Mouse (Mus musculus): ENCODE data around the gene 4930426L09Rik.
A peak's percentile ranks its signal among the peaks of the same experiment; 100 is the strongest.
"Not testable (repeated sequence)": the region's sequence is repeated elsewhere in the genome, so short reads cannot be mapped to it uniquely, and the experiment has no call there.

The 4930426L09Rik gene

DNA sequence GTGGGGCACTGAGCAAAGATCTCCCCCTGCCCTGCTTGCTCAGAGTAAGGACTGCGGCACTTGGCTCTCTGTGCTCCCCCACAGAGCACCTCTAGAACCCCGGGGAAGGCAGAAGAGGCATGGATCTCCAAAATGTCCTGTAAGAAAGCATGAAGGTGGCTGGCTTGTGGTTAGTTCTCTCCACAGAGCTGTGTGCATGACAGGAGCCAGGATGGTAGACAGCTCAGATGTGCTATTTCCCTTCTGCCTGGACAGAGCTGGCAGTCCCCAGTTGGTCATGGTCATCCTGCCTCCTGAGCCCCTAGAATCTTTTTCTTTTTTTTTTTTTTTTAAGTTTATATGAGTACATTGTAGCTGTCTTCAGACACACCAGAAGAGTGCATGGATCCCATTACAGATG lies 27.7 kb upstream of the 4930426L09Rik start:
- no peak for DNase-seq (ENCODE audit: extremely low read depth, low read depth)

DNA sequence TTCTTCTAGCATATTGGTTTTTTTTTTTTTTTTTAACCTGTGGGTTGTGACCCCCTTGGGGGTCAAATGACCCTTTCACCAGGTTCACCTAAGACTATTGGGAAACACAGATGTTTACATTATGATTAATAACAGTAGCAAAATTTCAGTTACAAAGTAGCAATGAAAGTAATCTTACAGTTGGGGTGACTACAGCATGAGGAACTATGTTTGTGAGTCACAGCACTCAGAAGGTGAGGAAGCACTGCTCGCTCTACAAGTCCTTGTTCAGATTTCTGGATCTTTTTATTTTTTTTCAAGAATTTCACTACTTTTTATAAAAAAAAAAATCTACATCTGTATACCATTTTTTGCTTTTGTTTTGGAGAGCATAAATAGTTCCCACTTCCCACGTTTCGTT lies 26.6 kb upstream of the 4930426L09Rik start:
- DNase-seq (ENCODE audit: extremely low read depth, low read depth): no peak

- DNase-seq (ENCODE audit: extremely low read depth, low read depth): no peak
These were observed 23.1 kb upstream of the 4930426L09Rik start for GRCm38 (mm10) chr2:18974882-18975645.

- DNase-seq (ENCODE audit: extremely low read depth, low read depth): no peak
These were observed 22.0 kb upstream of the 4930426L09Rik start for GRCm38 (mm10) chr2:18976175-18976574.

- DNase-seq (ENCODE audit: extremely low read depth, low read depth): no peak
These were observed 20.8 kb upstream of the 4930426L09Rik start for GRCm38 (mm10) chr2:18977201-18977805.

DNA sequence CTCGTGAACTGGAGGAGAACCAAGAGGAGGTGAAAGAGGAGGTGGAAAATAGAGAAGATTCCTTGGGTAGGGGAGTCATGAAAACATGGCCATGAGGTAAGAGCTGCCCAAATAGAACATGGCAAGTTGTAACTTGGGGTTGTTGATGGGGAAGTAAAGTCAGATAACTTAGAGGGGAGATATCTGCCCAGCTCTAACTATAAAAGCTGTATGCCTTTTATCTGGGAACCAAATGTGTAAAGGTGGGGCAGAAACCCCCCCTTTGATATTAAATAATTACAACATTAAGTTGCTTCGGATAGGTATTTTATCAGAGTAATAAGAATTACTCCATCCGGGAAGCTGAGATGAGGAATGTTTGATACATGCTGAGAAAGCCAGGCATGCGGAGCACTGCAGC lies 19.1 kb upstream of the 4930426L09Rik start:
- DNase-seq (ENCODE audit: extremely low read depth, low read depth): no peak

GRCm38 (mm10) chr2:18979675-18980074 lies 18.5 kb upstream of the 4930426L09Rik start:
- DNase-seq (ENCODE audit: extremely low read depth, low read depth): no peak

- no peak for DNase-seq (ENCODE audit: extremely low read depth, low read depth)
These were observed 15.6 kb upstream of the 4930426L09Rik start for GRCm38 (mm10) chr2:18982581-18982980.

- DNase-seq (ENCODE audit: extremely low read depth, low read depth): no peak
These were observed 14.6 kb upstream of the 4930426L09Rik start for GRCm38 (mm10) chr2:18983546-18983945.

GRCm38 (mm10) chr2:18984095-18984847 lies 13.9 kb upstream of the 4930426L09Rik start:
- no peak for DNase-seq (ENCODE audit: extremely low read depth, low read depth)

DNA sequence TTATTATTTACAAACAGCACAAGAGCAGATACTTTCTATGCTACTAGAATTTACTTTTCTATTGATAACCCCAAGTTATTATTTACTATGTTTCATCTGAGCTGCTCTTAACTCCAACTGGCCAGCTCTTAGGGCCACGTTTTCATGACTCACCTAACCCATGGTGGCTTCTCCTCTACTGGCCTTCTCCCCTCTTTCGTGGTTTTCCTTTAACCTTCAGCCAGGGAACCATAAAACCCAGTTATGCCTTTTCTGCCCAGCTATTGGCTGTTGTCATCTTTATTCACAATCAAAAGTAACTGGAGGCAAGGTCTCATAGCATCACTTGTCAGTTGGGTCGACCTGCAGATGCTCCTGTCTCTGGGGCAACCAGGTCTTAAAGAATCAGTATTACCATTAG lies 12.6 kb upstream of the 4930426L09Rik start:
- DNase-seq (ENCODE audit: extremely low read depth, low read depth): no peak

DNA sequence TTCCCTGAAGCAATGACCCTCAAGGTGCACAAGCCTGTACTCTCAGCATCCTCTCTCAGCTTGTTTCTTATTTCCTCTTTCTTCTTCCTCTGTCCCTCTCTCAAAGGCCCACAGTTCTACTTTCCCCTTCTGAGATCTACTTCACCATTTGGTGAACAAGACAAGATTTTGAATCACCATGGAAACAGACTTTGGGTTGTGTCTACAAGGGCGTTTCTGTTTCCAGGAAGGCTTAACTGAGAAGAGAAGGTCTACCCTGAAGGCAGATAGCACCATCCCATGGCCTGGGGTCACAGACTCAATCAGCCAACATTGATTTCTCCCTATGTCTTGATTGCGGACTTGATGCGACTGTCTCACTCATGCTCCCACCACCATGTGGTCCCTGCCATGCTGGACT lies 9.3 kb upstream of the 4930426L09Rik start:
- peak; percentile 76 for DNase-seq (ENCODE audit: extremely low read depth, low read depth)

GRCm38 (mm10) chr2:18992512-18993510 lies 5.3 kb upstream of the 4930426L09Rik start:
- no peak for DNase-seq (ENCODE audit: extremely low read depth, low read depth)

DNA sequence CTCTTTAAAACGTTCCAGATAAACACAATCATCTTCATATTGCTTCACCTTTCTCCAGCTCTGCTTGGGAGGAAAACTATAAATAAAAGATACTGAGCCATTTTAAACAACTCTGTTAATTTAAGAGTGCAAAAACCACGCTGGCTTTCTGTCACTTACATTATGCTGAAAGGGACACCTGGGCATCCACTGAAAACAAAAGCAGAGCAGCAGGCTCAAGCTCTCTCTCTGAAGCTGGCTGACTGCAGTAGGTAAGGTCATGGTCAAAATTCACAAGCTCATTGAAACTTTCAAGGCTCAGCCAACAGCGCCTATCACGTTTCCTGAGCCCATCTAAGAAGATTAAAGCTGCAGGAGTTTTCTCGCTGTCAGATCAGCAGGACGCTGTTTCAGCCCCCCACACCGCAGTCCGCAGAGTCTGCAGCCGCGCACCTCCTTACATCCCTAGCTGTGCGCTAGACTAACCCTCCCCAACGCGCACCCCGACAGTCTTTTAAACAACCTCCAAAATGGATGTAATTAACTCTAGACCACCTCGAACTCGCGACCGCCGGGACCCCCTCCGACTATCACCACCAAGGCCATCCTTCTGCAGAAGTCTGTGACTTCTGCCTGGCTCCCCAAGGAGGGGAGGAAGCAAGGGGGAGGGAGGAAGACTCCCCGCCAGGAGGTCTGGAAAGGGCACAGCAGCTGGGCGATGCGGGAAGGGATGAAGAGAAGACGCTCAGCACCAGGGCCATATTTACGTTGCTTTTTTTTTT lies 1.5 kb upstream of the 4930426L09Rik start:
- no peak for DNase-seq (ENCODE audit: extremely low read depth, low read depth)

- DNase-seq (ENCODE audit: extremely low read depth, low read depth): no peak
These were observed 664 bp upstream of the 4930426L09Rik start for GRCm38 (mm10) chr2:18997387-18997971.

- DNase-seq (ENCODE audit: extremely low read depth, low read depth): no peak
These were observed 1.3 kb downstream of the 4930426L09Rik start for GRCm38 (mm10) chr2:18999395-18999794.

DNA sequence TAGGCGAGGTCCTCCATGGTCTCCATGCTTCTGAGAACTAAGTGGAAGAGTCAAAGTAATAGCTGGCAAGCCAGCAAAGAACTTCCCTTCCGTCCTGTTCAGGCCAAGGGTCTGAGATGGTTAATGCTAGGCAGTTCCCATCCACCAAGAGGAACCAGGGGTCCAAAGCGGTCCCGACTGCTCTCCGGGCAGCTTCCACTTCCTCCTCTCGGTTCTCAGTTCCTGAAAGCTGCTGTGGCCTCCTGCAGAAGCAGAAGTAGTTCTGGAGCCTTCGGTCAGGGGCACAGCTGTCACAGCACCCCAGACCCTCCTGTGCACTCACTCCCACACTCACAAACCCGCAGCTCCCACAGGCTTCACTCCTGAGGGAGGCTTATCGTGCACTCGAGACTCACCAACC lies 6.7 kb downstream of the 4930426L09Rik start:
- DNase-seq (ENCODE audit: extremely low read depth, low read depth): peak; percentile 66

- DNase-seq (ENCODE audit: extremely low read depth, low read depth): no peak
These were observed 8.0 kb downstream of the 4930426L09Rik start for GRCm38 (mm10) chr2:19006124-19006523.

DNA sequence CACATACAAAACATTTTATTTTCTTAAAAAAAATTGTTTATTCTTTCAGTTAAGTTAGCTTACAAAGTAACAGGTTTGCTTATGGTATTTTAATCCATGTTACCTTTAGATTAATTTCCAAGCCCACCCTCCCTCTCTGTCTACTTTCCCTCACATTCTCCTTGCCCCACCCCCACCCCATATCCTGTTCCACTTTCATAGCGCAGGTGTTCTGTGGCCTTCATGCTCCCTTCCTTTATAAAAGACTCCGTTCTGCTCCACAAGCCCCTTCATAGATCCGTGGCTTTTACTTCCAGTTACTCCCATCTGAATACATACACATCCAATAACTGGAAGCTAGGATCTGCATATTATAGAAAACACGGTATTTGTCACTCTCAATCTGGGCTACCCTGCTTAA lies 9.4 kb downstream of the 4930426L09Rik start:
- no peak for DNase-seq (ENCODE audit: extremely low read depth, low read depth)

DNA sequence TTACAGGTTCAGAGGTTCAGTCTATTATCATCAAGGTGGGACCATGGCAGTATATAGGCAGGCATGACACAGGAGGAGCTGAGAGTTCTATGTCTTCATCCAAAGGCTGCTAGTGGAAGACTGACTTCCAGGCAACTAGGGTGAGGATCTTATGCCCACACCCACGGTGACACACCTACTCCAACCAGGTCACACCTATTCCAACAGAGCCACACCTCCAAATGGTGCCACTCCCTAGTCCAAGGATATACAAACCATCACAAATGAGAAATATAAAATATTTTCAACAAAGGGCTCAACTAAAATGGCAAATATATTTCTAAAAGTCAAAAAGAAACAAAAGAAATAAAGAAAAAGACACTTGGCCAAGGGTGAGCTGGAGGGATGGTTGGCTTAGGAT lies 12.4 kb downstream of the 4930426L09Rik start:
- DNase-seq (ENCODE audit: extremely low read depth, low read depth): not testable (repeated sequence)
